Mouse (Mus musculus) limb, embryonic 11.5 days (tissue): ENCODE results near the gene Slc30a1. TPM values are rescaled to one million over a fixed set of nuclear protein-coding genes. Genes with fewer than 3 reads are reported as not detected.

Experiments
- ATAC-seq: fragments of 200-750 bp; cut with Nextera tagmentation; 2 replicates; pipeline ENCODE4 v1.8.0; 2017; ENCODE audit warnings: low read depth; ENCODE audit not compliant: insufficient number of reproducible peaks, low FRiP score, low TSS enrichment
- DNase-seq: peaks from one replicate; pipeline ENCODE4 v3.0.0-alpha.2; 2015; ENCODE audit warnings: low spot score
- H3K27ac ChIP-seq: fragments of 300-500 bp; sonication (generic); replicated peaks from 2 replicates; pipeline ENCODE4 v1.5.1; 2014; ENCODE audit warnings: low read depth, mild to moderate bottlenecking, low read length
- H3K27me3 ChIP-seq: fragments of 300-500 bp; sonication (generic); 2 replicates; pipeline ENCODE4 v1.6.1; 2014; ENCODE audit warnings: mild to moderate bottlenecking, low read length, mixed read lengths; ENCODE audit not compliant: control insufficient read depth, insufficient read depth
- H3K36me3 ChIP-seq: fragments of 300-500 bp; sonication (generic); 2 replicates; pipeline ENCODE4 v1.6.1; 2014; ENCODE audit warnings: mild to moderate bottlenecking, low read length, moderate library complexity, mixed read lengths; ENCODE audit not compliant: control insufficient read depth, insufficient read depth
- H3K4me1 ChIP-seq: fragments of 300-500 bp; sonication (generic); 2 replicates; pipeline ENCODE4 v1.6.1; 2014; ENCODE audit warnings: low read length, mixed read lengths; ENCODE audit not compliant: control insufficient read depth, insufficient read depth
- H3K4me2 ChIP-seq: fragments of 300-500 bp; sonication (generic); 2 replicates; pipeline ENCODE4 v1.6.1; 2014; ENCODE audit warnings: low read depth, mild to moderate bottlenecking, moderate library complexity; ENCODE audit not compliant: severe bottlenecking
- H3K4me3 ChIP-seq: fragments of 300-500 bp; sonication (generic); 2 replicates; pipeline ENCODE4 v1.5.1; 2014; ENCODE audit warnings: low read depth, low read length
- H3K9ac ChIP-seq: fragments of 300-500 bp; sonication (generic); 2 replicates; pipeline ENCODE4 v1.6.1; 2014; ENCODE audit warnings: mild to moderate bottlenecking, low read length
- H3K9me3 ChIP-seq: fragments of 300-500 bp; sonication (generic); 2 replicates; pipeline ENCODE4 v1.6.1; 2016; ENCODE audit warnings: low read length; ENCODE audit not compliant: control insufficient read depth
- WGBS: fragments of 180-500 bp; shearing (Covaris S2); extraction: QIAGEN DNeasy Blood & Tissue Kit; methylation state at CpG from one replicate; pipeline ENCODE4 v1.1.7; 2014; 5-methylcytosine and 5-hydroxymethylcytosine counted together
- polyA plus RNA-seq: library from polyadenylated mRNA; unstranded; fragments of >200 nt; fragmentation: Nextera tagmentation; extraction: Ambion mirVana; gene quantifications from 2 replicates; pipeline ENCODE4 v1.2.1, GENCODE M21; 2014

The Slc30a1 gene
- polyA plus RNA-seq, 1 experiment from 2014 or later: 1.3 TPM

DNA sequence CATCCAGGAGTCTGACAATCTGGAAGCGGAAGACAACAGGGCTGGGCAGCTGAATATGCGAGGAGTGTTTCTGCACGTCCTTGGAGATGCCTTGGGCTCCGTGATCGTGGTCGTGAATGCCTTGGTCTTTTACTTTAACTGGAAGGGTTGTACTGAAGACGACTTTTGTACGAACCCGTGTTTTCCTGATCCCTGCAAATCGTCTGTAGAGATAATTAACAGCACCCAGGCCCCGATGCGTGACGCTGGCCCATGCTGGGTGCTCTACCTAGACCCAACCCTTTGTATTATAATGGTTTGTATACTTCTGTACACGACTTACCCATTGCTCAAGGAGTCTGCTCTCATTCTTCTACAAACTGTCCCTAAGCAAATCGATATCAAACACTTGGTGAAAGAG lies 2.3 kb downstream of the Slc30a1 start:
- no peaks in the 10 kb centered on the region for H3K27me3 ChIP-seq
- 95% methylated on average over 15 of the region's 15 CpGs for WGBS
- H3K9me3 ChIP-seq: no peaks in the 10 kb centered on the region
- H3K27ac ChIP-seq: no peak overlapping the region
- no peak for DNase-seq
- H3K9ac ChIP-seq: no peak overlapping the region
- H3K4me2 ChIP-seq: no peak overlapping the region
- peaks cover 5% of the 10 kb centered on the region for H3K36me3 ChIP-seq
- no peak overlapping the region for H3K4me3 ChIP-seq
- peaks cover 9% of the 10 kb centered on the region for H3K4me1 ChIP-seq
- ATAC-seq: no peak

DNA sequence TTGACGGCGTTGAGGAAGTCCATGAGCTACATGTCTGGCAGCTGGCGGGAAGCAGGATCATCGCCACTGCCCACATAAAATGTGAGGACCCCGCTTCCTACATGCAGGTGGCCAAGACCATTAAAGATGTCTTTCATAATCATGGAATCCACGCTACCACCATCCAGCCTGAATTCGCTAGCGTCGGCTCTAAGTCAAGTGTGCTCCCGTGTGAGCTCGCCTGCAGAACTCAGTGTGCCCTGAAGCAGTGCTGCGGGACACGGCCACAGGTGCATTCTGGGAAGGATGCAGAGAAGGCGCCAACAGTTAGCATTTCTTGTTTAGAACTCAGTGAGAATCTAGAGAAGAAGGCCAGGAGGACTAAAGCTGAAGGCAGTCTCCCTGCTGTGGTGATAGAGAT lies 2.7 kb downstream of the Slc30a1 start:
- WGBS: 96% methylated on average over 14 of the region's 14 CpGs
- Histone ChIP-seq H3K27ac (no peak overlapping the region), H3K27me3 (no peaks in the 10 kb centered on the region), H3K4me1 (peaks cover 9% of the 10 kb centered on the region), H3K9me3 (no peaks in the 10 kb centered on the region), H3K9ac (no peak overlapping the region), H3K4me2 (no peak overlapping the region), H3K36me3 (peaks cover 5% of the 10 kb centered on the region), H3K4me3 (no peak overlapping the region)
- DNase-seq (no peak), ATAC-seq (no peak)

DNA sequence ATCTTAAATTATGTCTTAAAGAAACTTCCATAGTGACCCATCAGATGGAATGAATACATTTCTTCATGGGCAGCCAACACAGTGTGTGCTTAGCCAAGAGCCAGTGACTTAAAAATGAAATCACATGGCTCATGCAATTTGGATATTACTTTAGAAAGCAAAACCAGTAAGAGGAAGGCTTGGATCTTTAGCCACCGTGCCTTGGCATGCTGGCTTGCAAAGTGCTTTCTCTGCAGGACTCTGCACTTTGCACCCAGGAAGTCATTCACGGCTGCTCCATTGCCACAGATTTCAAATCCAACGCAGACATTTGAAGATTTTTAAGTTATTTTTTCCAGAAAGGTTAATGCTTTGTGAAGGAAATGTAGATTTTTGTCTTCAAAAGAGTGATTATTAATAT lies 4.1 kb downstream of the Slc30a1 start:
- no peak overlapping the region for H3K9ac ChIP-seq
- peaks cover 9% of the 10 kb centered on the region for H3K4me1 ChIP-seq
- H3K4me3 ChIP-seq: no peak overlapping the region
- H3K27ac ChIP-seq: no peak overlapping the region
- DNase-seq (no peak), ATAC-seq (no peak)
- H3K4me2 ChIP-seq: no peak overlapping the region
- H3K9me3 ChIP-seq: no peaks in the 10 kb centered on the region
- H3K36me3 ChIP-seq: peaks cover 5% of the 10 kb centered on the region
- H3K27me3 ChIP-seq: no peaks in the 10 kb centered on the region
- WGBS: 81% methylated on average over 3 of the region's 3 CpGs

DNA sequence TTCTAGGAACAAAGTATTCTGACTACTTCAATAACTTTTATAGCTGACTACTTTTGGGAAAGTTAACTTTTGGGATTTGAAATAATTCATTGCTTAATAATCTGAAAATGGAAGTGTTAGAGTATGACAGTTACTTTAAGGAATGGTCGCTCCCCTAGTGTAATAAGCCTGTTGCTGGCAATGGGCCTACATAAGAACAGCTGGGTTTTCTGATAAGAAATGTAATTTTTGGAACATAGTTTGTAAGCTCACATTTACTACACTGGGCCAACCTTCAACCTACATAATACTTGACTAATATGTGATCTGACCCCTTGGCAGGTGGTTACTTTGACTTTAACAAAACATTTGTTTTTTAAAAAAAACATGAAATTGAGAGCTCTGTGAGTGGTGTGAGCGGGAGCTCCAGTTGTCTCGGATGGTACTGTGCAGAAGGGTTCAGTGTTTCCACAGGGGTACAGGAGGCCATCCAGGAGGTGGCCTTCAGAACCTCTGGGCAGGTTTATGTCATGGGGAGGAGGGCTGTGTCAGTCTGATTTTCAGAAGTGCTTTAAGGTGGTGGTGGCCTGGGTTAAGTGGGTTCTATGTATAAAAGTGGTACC lies 4.6 kb downstream of the Slc30a1 start:
- Histone ChIP-seq H3K36me3 (peaks cover 5% of the 10 kb centered on the region), H3K4me1 (peaks cover 7% of the 10 kb centered on the region; the same call in 1 of the 2 replicates), H3K27ac (no peak overlapping the region), H3K4me3 (no peak overlapping the region), H3K27me3 (no peaks in the 10 kb centered on the region), H3K4me2 (no peak overlapping the region), H3K9me3 (no peaks in the 10 kb centered on the region), H3K9ac (no peak overlapping the region)
- DNase-seq (no peak), ATAC-seq (no peak)
- 90% methylated on average over 3 of the region's 3 CpGs for WGBS

GRCm38 (mm10) chr1:191914647-191915046 lies 8.1 kb downstream of the Slc30a1 start:
- no peak for ATAC-seq

GRCm38 (mm10) chr1:191915586-191915985 lies 9.0 kb downstream of the Slc30a1 start:
- no peak for ATAC-seq
- Histone ChIP-seq H3K36me3 (no peaks in the 10 kb centered on the region), H3K4me1 (no peaks in the 10 kb centered on the region), H3K9ac (no peak overlapping the region), H3K27me3 (no peaks in the 10 kb centered on the region), H3K9me3 (no peaks in the 10 kb centered on the region), H3K4me3 (no peak overlapping the region), H3K27ac (no peak overlapping the region), H3K4me2 (no peak overlapping the region)
- WGBS: 75% methylated on average over 1 of the region's 1 CpGs
- DNase-seq: no peak

More at GRCm38 (mm10) chr1:191914647-191915046, 8.1 kb downstream of the Slc30a1 start:
- Histone ChIP-seq H3K4me3 (no peak overlapping the region), H3K4me1 (no peaks in the 10 kb centered on the region), H3K36me3 (no peaks in the 10 kb centered on the region), H3K4me2 (no peak overlapping the region), H3K9ac (no peak overlapping the region), H3K27ac (no peak overlapping the region), H3K27me3 (no peaks in the 10 kb centered on the region), H3K9me3 (no peaks in the 10 kb centered on the region)
- DNase-seq: no peak
- 77% methylated on average over 6 of the region's 6 CpGs for WGBS

GRCm38 (mm10) chr1:191916876-191917275 lies 10.3 kb downstream of the Slc30a1 start:
- Histone ChIP-seq H3K4me1 (no peaks in the 10 kb centered on the region), H3K36me3 (no peaks in the 10 kb centered on the region), H3K4me2 (no peak overlapping the region), H3K4me3 (no peak overlapping the region), H3K9ac (no peak overlapping the region), H3K9me3 (no peaks in the 10 kb centered on the region), H3K27me3 (no peaks in the 10 kb centered on the region), H3K27ac (no peak overlapping the region)
- WGBS: 69% methylated on average over 5 of the region's 5 CpGs
- ATAC-seq: no peak
- DNase-seq: no peak

DNA sequence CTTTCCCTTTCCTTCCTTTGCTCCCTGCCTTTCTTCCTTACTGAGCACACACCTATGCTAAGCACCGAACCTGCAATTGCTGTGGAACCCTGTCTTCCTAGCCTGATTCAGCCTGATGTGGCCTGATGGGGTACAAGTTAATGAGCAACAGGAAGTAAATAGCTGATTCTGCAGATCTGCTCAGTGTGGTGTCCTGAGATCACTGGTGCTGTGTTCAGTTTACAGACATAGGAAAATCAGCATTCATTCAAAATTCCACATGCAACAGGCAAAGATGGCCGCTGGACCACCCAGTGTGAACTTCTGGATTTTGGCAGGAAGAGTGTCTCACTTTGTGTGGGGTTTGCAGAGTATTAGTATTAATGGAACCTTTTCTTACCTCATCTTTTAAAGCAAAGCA lies 12.8 kb downstream of the Slc30a1 start:
- Histone ChIP-seq H3K4me2 (no peak overlapping the region), H3K4me3 (no peak overlapping the region), H3K36me3 (no peaks in the 10 kb centered on the region), H3K9ac (no peak overlapping the region), H3K27me3 (no peaks in the 10 kb centered on the region), H3K27ac (no peak overlapping the region), H3K9me3 (no peaks in the 10 kb centered on the region), H3K4me1 (no peaks in the 10 kb centered on the region)
- DNase-seq (no peak), ATAC-seq (no peak)
- WGBS: 83% methylated on average over 2 of the region's 2 CpGs

DNA sequence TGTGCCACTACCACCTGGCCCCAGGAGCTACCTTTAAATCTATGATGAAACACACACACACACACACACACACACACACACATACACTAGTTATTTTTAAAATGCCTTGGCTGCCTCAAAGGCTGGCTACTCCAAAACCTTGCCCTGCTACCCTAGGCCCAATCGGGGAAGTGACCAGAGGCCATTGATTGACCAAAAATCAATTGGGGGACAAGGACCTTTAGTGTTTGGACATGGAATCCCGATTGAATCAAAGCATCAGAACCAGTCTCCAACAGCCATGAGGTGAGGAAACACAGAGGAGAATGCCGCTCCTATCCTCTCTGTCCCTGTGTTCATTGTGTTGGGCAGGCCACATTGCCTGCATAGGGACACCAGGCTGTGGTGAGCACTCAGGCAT lies 15.1 kb downstream of the Slc30a1 start:
- Histone ChIP-seq H3K4me1 (no peaks in the 10 kb centered on the region), H3K4me3 (no peak overlapping the region), H3K36me3 (no peaks in the 10 kb centered on the region), H3K9me3 (no peaks in the 10 kb centered on the region), H3K9ac (no peak overlapping the region), H3K27me3 (no peaks in the 10 kb centered on the region), H3K27ac (no peak overlapping the region), H3K4me2 (no peak overlapping the region)
- ATAC-seq (no peak), DNase-seq (no peak)
- 93% methylated on average over 3 of the region's 3 CpGs for WGBS
